Mouse (Mus musculus) activated CD4-positive, CD25-positive, alpha-beta regulatory T cell (primary cell): Measurements from ENCODE around the gene Aptx. TPM values are rescaled to one million over a fixed set of nuclear protein-coding genes. Genes with fewer than 3 reads are reported as not detected.

Experiments used
- polyA plus RNA-seq, 2 experiments: library from polyadenylated mRNA; unstranded; fragments of 100-300 nt; shearing (Covaris generic); gene quantifications; one replicate each; pipeline ENCODE4 v1.2.1; 2017

Gene Aptx
- polyA plus RNA-seq: 10 to 100 TPM; 24.4 to 36.6 TPM

DNA sequence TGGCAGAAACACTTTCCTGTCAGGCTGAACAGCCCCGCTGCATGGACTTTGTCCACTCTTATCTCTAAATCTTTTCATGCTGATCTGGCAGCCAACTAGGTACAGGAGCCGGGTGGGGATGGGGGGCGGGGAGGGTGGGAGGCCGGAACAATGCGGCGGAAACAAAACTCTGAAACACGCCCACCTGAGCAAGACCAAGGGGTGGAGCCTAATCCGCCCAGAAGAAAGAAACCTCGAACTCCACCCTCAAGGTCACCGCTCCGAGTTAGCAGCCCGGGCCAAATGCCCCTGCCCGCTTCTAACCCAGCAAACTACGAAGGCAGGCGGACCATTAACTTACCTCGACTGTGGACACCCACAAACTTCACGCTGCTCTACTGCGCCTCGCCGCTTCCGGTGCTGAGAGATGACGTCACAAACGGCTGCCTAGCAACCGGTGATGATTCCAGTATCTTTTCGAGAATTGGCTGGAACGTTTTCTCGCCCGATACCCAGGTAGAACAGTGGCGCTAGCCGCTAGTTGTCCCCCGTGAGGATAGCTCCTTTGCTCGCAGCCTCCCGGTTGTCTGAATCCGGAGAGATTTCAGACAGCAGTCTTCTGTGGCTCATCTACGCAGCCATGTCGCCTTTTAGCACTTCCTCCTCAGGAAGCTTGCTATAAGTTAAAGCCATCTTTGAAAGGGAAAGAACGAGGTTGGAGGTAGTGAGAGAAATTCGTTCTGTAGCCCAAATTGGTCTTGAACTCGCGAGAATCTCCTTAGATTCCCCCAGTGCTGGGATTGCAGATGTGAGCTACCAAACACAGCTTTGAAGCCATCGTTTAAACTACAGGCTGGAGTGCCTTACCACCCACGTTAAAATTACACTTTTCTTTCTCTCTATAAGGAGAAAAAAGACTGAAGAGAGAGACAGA, at the start of gene Aptx:
Gene Aptx (minus strand): TSS at position 398 of the 913 bp plus-strand sequence.

DNA sequence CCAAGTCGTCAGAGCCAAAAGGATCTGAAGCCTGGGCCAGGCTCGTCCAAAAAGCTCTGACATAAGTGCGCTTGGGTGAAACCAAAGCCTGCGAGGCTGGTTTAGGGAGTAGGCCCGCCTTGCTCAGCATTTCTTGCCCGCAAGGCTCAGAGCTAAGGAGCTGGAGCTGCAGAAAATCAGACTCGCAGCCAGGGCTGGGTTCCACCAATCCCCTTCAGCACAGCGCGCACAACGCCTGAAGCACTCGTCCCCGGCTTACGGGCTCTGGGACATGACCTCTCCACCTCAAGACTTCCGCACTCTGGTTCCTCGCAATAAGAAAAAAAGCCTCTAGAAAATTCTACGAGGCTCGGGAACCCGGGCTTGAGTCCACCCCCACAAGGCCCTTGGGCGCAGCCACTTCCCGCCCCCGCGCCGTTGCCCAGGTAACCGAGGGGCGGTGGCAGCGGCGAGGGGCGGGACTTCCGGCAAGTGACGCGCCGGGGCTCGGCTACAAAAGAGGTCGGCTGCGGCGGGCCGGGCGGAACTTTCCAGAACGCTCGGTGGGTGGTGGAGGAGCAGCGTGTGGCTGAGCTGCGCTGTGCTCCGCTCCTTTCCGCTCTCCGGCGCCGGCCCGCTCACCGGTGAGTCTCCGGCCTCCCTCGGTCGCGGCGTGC, 19.1 kb upstream of the Aptx start, which contains the start of gene Dnaja1:
Gene Dnaja1 (plus strand): TSS at position 140 of the 656 bp plus-strand sequence.

Other genes with a start within 250 kb of the Aptx start
- under 1 TPM in 1 of 2 experiments, not detected in 1; 0.14 TPM for gene Tmem215, start 231.0 kb downstream of the Aptx start, polyA plus RNA-seq
- gene Dnaja1, start 19.0 kb upstream of the Aptx start, polyA plus RNA-seq: 100 to 1,000 TPM; 229 to 245 TPM
- 100 to 1,000 TPM; 112 to 134 TPM for gene Smu1, start 54.7 kb upstream of the Aptx start, polyA plus RNA-seq
- gene B4galt1, start 150.8 kb upstream of the Aptx start, polyA plus RNA-seq: 10 to 100 TPM; 66.2 to 73.3 TPM
- gene Spink4, start 216.9 kb upstream of the Aptx start, polyA plus RNA-seq: not detected
- gene Bag1, start 245.1 kb upstream of the Aptx start, polyA plus RNA-seq: 100 to 1,000 TPM; 233 to 240 TPM
- gene Chmp5, start 245.2 kb upstream of the Aptx start, polyA plus RNA-seq: 10 to 100 TPM; 79.6 to 96.4 TPM